Mouse (Mus musculus) liver, embryonic 12.5 days (tissue): Measurements from ENCODE around the gene Sbds. TPM values are rescaled to one million over a fixed set of nuclear protein-coding genes. Genes with fewer than 3 reads are reported as not detected.
"Not testable (repeated sequence)": the region's sequence is repeated elsewhere in the genome, so short reads cannot be mapped to it uniquely, and the experiment has no call there.

Source experiments
- ATAC-seq: fragments of 200-750 bp; cut with Nextera tagmentation; 2 replicates; pipeline ENCODE4 v1.8.0; 2017; ENCODE audit warnings: moderate number of reproducible peaks, mild to moderate bottlenecking, moderate library complexity
- H3K27ac ChIP-seq: fragments of 300-500 bp; sonication (generic); 2 replicates; pipeline ENCODE4 v1.5.1; 2016; ENCODE audit warnings: mild to moderate bottlenecking
- H3K27me3 ChIP-seq: fragments of 300-500 bp; sonication (generic); replicated peaks from 2 replicates; pipeline ENCODE4 v1.6.1; 2016; ENCODE audit warnings: mild to moderate bottlenecking, moderate library complexity
- H3K36me3 ChIP-seq: fragments of 300-500 bp; sonication (generic); 2 replicates; pipeline ENCODE4 v1.6.1; 2016; ENCODE audit warnings: mild to moderate bottlenecking, moderate library complexity
- H3K4me1 ChIP-seq: fragments of 300-500 bp; sonication (generic); 2 replicates; pipeline ENCODE4 v1.6.1; 2016
- H3K4me2 ChIP-seq: fragments of 300-500 bp; sonication (generic); 2 replicates; pipeline ENCODE4 v1.6.1; 2016; ENCODE audit warnings: mild to moderate bottlenecking, moderate library complexity
- H3K4me3 ChIP-seq: fragments of 300-500 bp; sonication (generic); 2 replicates; pipeline ENCODE4 v1.5.1; 2016; ENCODE audit warnings: mild to moderate bottlenecking, moderate library complexity
- H3K9ac ChIP-seq: fragments of 300-500 bp; sonication (generic); 2 replicates; pipeline ENCODE4 v1.6.1; 2016; ENCODE audit warnings: mild to moderate bottlenecking, moderate library complexity
- H3K9me3 ChIP-seq: fragments of 300-500 bp; sonication (generic); replicated peaks from 2 replicates; pipeline ENCODE4 v1.6.1; 2016; ENCODE audit warnings: mild to moderate bottlenecking, moderate library complexity
- WGBS: fragments of 180-500 bp; shearing (Covaris S2); methylation state at CpG from one replicate; pipeline ENCODE4 v1.1.7; 2016; ENCODE audit not compliant: insufficient replicate concordance; 5-methylcytosine and 5-hydroxymethylcytosine counted together
- polyA plus RNA-seq: library from polyadenylated mRNA; unstranded; fragments of >200 nt; fragmentation: Nextera tagmentation; extraction: Ambion mirVana; gene quantifications from 2 replicates; pipeline ENCODE4 v1.2.1, GENCODE M21; 2016

The Sbds gene
- polyA plus RNA-seq, 1 experiment from 2014 or later = 64.5 TPM

- Histone ChIP-seq H3K27me3 (no peaks in the 10 kb centered on the region), H3K36me3 (peaks cover 95% of the 10 kb centered on the region), H3K27ac (no peak overlapping the region), H3K4me1 (no peaks in the 10 kb centered on the region), H3K9ac (no peak overlapping the region), H3K9me3 (0 out of 2 replicates have a peak, but pooled peaks cover under 1% of the 10 kb centered on the region), H3K4me3 (no peak overlapping the region), H3K4me2 (no peak overlapping the region)
- no peak for ATAC-seq
- WGBS = 51% methylated on average over 7 of the region's 7 CpGs
Observed at GRCm38 (mm10) chr5:130278011-130278472, 22.7 kb upstream of the Sbds start.

GRCm38 (mm10) chr5:130275509-130275908 lies 20.2 kb upstream of the Sbds start:
- Histone ChIP-seq H3K36me3 (peaks cover 94% of the 10 kb centered on the region), H3K4me2 (no peak overlapping the region), H3K27ac (no peak overlapping the region), H3K9me3 (no peaks in the 10 kb centered on the region), H3K27me3 (no peaks in the 10 kb centered on the region), H3K4me1 (no peaks in the 10 kb centered on the region), H3K9ac (no peak overlapping the region), H3K4me3 (no peak overlapping the region)
- WGBS = 54% methylated on average over 4 of the region's 4 CpGs
- no peak for ATAC-seq

- no peak overlapping the region for H3K9ac ChIP-seq
- no peaks in the 10 kb centered on the region for H3K9me3 ChIP-seq
- 88% methylated on average over 6 of the region's 6 CpGs for WGBS
- H3K36me3 ChIP-seq = peaks cover 94% of the 10 kb centered on the region
- H3K4me2 ChIP-seq = no peak overlapping the region
- no peak for ATAC-seq
- H3K27me3 ChIP-seq = no peaks in the 10 kb centered on the region
- no peak overlapping the region for H3K4me3 ChIP-seq
- H3K27ac ChIP-seq = no peak overlapping the region
- no peaks in the 10 kb centered on the region for H3K4me1 ChIP-seq
Observed at GRCm38 (mm10) chr5:130273046-130273445, 17.7 kb upstream of the Sbds start.

GRCm38 (mm10) chr5:130272344-130272743 lies 17.0 kb upstream of the Sbds start:
- H3K4me3 ChIP-seq = no peak overlapping the region
- 93% methylated on average over 1 of the region's 1 CpGs for WGBS
- H3K36me3 ChIP-seq = peaks cover 94% of the 10 kb centered on the region
- no peak overlapping the region for H3K4me2 ChIP-seq
- no peak for ATAC-seq
- H3K4me1 ChIP-seq = no peaks in the 10 kb centered on the region
- H3K9ac ChIP-seq = no peak overlapping the region
- H3K27ac ChIP-seq = no peak overlapping the region
- H3K9me3 ChIP-seq = no peaks in the 10 kb centered on the region
- no peaks in the 10 kb centered on the region for H3K27me3 ChIP-seq

GRCm38 (mm10) chr5:130268976-130269375 lies 13.6 kb upstream of the Sbds start:
- peaks cover 19% of the 10 kb centered on the region for H3K4me1 ChIP-seq
- H3K36me3 ChIP-seq = peaks cover 92% of the 10 kb centered on the region
- no peak for ATAC-seq

GRCm38 (mm10) chr5:130267316-130267715 lies 12.0 kb upstream of the Sbds start:
- Histone ChIP-seq H3K9me3 (no peaks in the 10 kb centered on the region), H3K9ac (no peak overlapping the region), H3K4me2 (no peak overlapping the region), H3K27me3 (no peaks in the 10 kb centered on the region), H3K36me3 (peaks cover 92% of the 10 kb centered on the region), H3K4me1 (peaks cover 20% of the 10 kb centered on the region), H3K4me3 (no peak overlapping the region), H3K27ac (no peak overlapping the region)
- ATAC-seq = no peak
- WGBS = 95% methylated on average over 1 of the region's 1 CpGs

More at GRCm38 (mm10) chr5:130268976-130269375, 13.6 kb upstream of the Sbds start:
- WGBS = 82% methylated on average over 11 of the region's 11 CpGs
- Histone ChIP-seq H3K27me3 (no peaks in the 10 kb centered on the region), H3K9me3 (no peaks in the 10 kb centered on the region), H3K4me2 (no peak overlapping the region), H3K9ac (no peak overlapping the region), H3K27ac (no peak overlapping the region), H3K4me3 (no peak overlapping the region)

- no peak overlapping the region for H3K27ac ChIP-seq
Observed at GRCm38 (mm10) chr5:130266651-130267050, 11.3 kb upstream of the Sbds start.

GRCm38 (mm10) chr5:130264433-130265005 lies 9.2 kb upstream of the Sbds start:
- no peaks in the 10 kb centered on the region for H3K9me3 ChIP-seq
- 0 out of 2 replicates have a peak overlapping the region, but pooled peaks have one; percentile 6 for H3K27ac ChIP-seq
- no peak overlapping the region for H3K9ac ChIP-seq
- H3K4me3 ChIP-seq = no peak overlapping the region
- H3K4me1 ChIP-seq = peaks cover 20% of the 10 kb centered on the region
- H3K27me3 ChIP-seq = no peaks in the 10 kb centered on the region
- H3K4me2 ChIP-seq = no peak overlapping the region
- H3K36me3 ChIP-seq = peaks cover 85% of the 10 kb centered on the region
- WGBS = 82% methylated on average over 6 of the region's 6 CpGs
- no peak for ATAC-seq

More at GRCm38 (mm10) chr5:130266651-130267050, 11.3 kb upstream of the Sbds start:
- 52% methylated on average over 7 of the region's 7 CpGs for WGBS
- Histone ChIP-seq H3K36me3 (peaks cover 92% of the 10 kb centered on the region), H3K9ac (no peak overlapping the region), H3K4me1 (peaks cover 20% of the 10 kb centered on the region), H3K9me3 (no peaks in the 10 kb centered on the region), H3K4me3 (no peak overlapping the region), H3K4me2 (no peak overlapping the region), H3K27me3 (no peaks in the 10 kb centered on the region)
- peak; percentile 73 for ATAC-seq

GRCm38 (mm10) chr5:130263454-130263853 lies 8.1 kb upstream of the Sbds start:
- no peak for ATAC-seq
- Histone ChIP-seq H3K27me3 (no peaks in the 10 kb centered on the region), H3K4me2 (no peak overlapping the region), H3K9ac (no peak overlapping the region), H3K36me3 (peaks cover 81% of the 10 kb centered on the region), H3K9me3 (no peaks in the 10 kb centered on the region), H3K4me1 (peaks cover 25% of the 10 kb centered on the region), H3K27ac (no peak overlapping the region), H3K4me3 (no peak overlapping the region)
- WGBS = 76% methylated on average over 11 of the region's 11 CpGs

- Histone ChIP-seq H3K9ac (peak overlapping the region; percentile 76), H3K9me3 (no peaks in the 10 kb centered on the region), H3K36me3 (peaks cover 42% of the 10 kb centered on the region), H3K4me2 (peak overlapping the region; percentile 75), H3K4me1 (peaks cover 36% of the 10 kb centered on the region), H3K4me3 (peak overlapping the region; percentile 83), H3K27me3 (no peaks in the 10 kb centered on the region), H3K27ac (peak overlapping the region; percentile 78)
- no peak for ATAC-seq
- WGBS = 2% methylated on average over 8 of the region's 8 CpGs
Observed at GRCm38 (mm10) chr5:130257303-130257702, 2.0 kb upstream of the Sbds start.

- peaks cover 36% of the 10 kb centered on the region for H3K4me1 ChIP-seq
- H3K27me3 ChIP-seq = no peaks in the 10 kb centered on the region
- WGBS = under 1% methylated on average over 25 of the region's 25 CpGs
- no peaks in the 10 kb centered on the region for H3K9me3 ChIP-seq
- H3K36me3 ChIP-seq = peaks cover 42% of the 10 kb centered on the region
- H3K4me2 ChIP-seq = peak overlapping the region; percentile 75
- H3K9ac ChIP-seq = peak overlapping the region; percentile 76
- H3K27ac ChIP-seq = peak overlapping the region; percentile 86
- peak; percentile 90 for ATAC-seq
- H3K4me3 ChIP-seq = peak overlapping the region; percentile 83
Observed at GRCm38 (mm10) chr5:130256678-130257271, 1.4 kb upstream of the Sbds start.

GRCm38 (mm10) chr5:130255799-130256525 lies 632 bp upstream of the Sbds start:
- peaks cover 36% of the 10 kb centered on the region for H3K4me1 ChIP-seq
- peak; percentile 2 for ATAC-seq
- H3K27me3 ChIP-seq, H3K9me3 ChIP-seq: not testable (repeated sequence)
- H3K4me2 ChIP-seq = peak overlapping the region; percentile 75
- H3K9ac ChIP-seq = peak overlapping the region; percentile 57
- peak overlapping the region; percentile 83 for H3K4me3 ChIP-seq
- H3K36me3 ChIP-seq = peaks cover 42% of the 10 kb centered on the region
- WGBS = 22% methylated on average over 20 of the region's 20 CpGs
- peak overlapping the region; percentile 86 for H3K27ac ChIP-seq
